Mouse (Mus musculus): ENCODE measurements around the gene Bicra.

- TF ChIP-seq CTCF (IDR thresholded peaks at IDR 0.05; ENCODE audit: extremely low read depth, insufficient read depth, low read length) (no peak), POLR2A (IDR thresholded peaks at IDR 0.05; ENCODE audit: extremely low read depth, insufficient read depth, low read length) (no peak)
Measured at GRCm38 (mm10) chr7:15980246-15980645, 67.5 kb downstream of the Bicra start.
